Mouse (Mus musculus) R1 (cell line): ENCODE data around the gene Fez1.

ENCODE experiments used
- DNase-seq: peaks from one replicate; pipeline ENCODE4 v3.0.0-alpha.2; 2018; ENCODE audit warnings: low read depth, low spot score

The Fez1 gene

DNA sequence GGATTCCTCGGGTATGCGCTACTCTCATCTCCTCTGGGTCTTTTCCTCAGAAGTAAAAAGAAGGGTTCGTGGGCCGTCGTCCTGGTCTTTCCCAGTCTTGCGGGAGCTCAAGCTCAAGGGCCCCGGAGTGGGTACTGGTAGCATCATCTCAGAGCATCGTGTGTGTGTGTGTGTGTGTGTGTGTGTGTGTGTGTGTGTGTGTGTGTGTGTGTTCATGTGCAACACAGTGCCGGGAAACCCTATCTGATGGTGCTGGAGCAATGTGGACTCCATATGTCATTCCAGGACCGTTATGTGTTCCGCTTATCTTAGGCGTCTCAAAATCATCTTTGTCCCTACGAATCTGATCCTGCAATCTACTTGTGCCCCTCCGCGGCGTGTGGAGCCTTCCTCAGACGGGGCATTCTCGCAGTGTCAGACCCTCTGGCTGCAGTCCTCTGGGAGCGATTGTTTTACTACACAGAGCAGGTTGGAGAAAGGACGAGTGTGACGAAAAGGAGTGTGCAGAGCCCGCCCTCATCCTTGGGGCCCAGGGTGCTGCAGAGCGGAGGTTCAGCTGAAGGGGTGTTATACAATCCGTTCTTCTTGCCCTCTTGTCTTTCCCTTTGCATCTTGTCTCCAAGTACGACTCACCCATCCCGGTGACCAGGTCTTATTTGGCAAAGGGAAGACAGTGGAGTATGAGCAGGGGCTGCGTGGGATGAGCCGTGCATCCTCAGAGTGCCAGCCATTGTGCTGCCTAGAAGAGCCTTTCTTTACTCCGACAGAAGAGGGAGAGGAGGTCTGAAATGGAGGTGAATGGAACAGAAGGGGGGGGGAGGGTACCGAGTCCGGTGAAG is 11.6 kb downstream of the Fez1 start:
- peak; percentile 14 for DNase-seq

DNA sequence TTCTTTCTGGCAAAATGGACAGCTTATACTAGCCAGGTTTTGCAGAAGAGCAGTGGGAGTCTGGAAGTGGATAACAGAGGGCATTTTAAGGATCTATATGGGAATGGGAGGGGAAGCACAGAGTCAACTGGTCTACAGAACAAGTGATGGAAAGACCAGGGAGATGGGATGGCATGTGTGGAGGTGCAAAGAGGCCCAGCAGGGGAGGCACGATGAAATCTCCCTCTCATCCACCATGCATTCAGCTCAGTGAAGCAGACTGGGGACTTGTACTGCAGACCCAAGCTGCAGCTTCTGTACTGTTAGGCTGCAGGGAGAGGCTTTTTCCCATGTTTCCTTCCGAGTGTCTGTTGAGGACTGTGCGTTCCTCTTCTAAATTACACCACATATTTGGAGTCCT is 12.2 kb downstream of the Fez1 start:
- DNase-seq = no peak

DNA sequence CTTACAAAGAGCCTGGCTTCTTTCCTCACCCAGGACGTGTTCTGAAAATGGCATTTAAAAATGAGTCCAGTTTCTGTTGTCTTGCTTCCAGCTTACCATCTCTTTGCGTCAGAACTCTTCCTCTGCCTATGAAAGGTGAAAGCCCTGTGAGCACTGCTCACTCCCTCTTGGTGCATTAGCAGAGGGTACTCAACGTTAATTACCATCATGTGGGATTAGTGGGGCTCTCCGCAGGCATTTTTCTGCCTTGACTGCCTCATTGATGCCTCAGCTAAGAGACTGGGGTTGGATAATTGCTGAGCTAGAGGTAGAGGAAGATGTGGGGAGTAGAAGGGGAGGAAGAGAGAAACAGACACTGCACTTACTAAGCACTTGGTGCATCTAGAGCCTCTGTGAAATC is 24.7 kb downstream of the Fez1 start:
- DNase-seq = no peak

DNA sequence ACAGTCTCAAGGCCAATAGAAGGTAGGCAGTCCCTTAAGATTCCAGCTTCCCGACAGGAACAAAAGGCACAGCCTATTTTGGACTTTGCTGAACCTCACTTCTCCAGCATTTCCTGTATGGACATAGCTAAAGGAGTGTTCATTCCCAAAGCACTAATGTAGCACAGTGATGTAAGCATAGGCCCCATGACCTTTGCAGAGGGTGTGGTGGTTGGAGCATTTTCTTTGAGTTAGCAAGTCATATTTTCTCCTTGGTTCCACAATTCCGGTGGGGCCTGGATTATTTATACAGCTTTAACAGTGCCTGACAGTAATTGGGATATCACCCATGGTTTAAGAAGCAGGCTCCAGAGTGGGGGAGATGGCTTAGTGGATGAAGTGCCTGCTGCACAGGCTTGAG is 27.0 kb downstream of the Fez1 start:
- no peak for DNase-seq

DNA sequence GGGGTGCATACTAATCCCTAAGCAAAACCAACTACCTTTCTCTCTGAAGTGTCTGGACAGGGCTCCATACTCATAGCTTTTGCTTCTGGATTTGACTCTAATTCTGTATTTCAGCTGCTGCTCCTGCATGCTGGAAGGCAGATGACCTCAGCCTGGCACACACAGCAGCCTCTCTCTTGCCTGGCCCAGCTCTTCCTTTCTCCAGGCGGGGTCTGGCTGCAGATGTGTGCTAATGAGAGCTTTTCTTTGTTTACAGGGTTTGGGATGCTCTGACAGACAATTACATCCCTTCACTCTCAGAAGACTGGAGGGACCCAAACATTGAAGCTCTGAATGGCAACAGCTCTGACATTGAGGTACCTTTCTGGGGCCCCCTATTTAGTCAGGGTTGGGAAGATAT is 28.4 kb downstream of the Fez1 start:
- no peak for DNase-seq

DNA sequence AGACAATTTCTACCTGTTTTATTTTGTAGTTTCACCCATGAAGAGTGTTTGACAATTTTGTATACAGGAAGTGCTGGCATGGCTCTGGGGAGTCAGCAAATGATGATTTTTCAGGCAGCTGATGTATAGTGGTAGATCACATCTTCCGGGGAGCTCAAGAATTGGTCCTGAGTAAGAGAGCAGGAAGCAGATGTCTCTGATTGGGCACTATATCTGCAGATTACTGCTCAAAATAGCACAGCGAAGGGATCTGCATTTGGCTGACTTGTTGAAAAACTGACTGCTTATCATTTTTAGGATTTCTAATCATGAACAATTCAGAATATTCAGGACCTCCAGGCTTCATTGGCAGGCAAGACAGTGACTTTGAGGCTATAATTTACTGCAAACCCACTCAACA is 30.5 kb downstream of the Fez1 start:
- no peak for DNase-seq

DNA sequence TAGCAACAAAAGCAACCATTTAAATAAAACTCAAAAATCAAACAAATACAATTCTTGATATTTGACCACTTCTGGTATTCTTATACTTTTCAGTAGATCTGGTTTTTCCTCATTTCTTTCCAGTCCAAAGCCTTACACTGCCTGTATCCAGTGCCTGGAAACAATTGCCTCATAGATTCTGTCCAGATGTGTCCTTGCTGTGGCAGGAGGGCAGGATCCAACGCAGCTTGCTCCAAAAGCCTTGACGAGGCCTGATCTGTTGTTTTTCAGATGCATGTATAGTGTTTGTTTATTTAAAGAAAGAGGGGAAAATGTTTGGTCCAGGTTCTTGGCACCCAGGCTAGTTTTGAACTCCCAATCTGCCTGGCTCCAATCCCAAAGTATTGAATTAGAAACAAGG is 34.7 kb downstream of the Fez1 start:
- DNase-seq = no peak

DNA sequence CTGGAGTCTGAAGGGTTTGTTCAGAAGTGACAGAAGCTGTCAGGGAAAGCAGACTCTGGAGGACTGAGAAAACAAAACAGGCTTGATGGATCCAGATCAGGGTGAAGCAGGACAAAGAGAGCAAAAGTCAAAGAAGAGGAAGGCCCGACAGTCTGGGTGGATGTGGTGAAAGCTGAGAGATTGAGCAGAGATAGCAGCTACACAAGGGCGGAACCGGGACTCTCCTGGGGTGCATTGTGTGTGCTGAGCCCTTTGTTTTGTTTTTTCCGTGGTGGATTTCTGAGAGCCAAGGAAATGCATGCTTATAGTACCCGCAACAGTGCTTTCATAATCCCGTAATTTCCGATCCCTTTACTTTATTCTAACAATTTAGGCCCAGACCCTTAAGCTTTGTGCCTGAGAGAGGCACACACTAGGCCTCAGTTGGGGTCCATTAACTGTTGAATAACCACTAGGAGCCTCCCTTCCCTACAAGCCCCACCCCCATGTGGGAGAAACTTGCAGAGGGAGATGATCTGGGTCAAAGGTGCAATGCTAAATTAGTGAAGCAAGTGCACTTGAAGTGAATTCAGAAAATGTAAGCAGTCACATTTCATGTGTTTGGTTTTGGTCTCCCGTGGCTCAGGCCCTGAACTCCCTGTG is 35.9 kb downstream of the Fez1 start:
- DNase-seq = peak; percentile 93

DNA sequence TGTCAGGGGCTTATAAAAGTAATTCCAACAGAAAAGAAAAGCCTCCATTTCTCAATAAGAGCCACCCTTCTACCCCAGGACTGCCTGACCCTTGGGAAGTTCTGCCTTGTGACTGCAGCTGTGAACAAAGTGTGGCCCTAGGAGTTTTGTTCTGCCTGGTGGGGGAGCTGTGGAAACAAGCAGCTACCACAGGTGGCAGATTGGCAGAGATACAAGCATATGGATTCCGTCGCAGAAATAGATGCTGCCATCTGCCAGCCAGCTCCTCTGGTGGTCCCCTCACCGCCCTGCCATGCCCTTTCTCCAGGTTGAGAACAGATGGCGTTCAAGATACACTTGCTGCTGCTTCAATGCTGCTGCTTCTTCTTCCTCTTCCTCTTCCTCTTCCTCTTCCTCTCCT is 37.0 kb downstream of the Fez1 start:
- peak; percentile 21 for DNase-seq

DNA sequence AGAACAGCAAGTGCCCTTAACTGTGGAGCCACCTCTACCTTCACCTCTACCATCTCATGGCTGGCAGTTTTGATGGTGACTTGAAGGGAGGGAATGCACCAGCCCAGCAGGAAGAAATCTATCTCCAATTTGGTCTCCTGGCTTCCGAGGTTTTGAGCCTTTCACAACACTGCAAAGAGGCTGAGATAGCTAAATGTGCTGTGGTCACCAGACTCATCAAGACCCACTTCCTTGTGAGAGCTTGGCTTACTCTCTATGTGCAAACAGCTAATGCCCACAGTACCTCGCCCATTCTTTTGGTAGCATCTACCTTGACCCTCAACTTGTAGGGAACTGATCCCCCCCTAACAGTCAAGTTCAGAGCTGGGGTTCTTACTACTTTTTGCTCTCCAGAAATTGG is 40.9 kb downstream of the Fez1 start:
- no peak for DNase-seq

DNA sequence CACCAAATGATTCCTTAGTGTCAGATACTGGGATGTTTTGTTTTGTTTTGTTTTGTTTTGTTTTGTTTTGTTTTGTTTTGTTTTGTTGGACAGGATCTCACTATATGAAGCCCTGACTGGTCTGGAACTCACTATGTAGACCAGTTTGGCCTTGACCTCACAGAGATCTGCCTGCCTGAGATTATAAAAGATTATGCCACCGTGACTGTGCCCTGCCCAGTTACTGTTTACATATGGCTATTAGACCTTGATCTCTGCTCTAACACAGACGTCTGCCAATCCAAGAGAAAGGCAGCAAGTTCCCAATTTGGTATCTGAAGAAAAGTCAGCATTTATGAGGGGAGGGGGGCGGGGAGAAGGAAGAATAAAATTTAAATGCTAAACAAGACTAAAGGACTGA is 42.0 kb downstream of the Fez1 start:
- no peak for DNase-seq

DNA sequence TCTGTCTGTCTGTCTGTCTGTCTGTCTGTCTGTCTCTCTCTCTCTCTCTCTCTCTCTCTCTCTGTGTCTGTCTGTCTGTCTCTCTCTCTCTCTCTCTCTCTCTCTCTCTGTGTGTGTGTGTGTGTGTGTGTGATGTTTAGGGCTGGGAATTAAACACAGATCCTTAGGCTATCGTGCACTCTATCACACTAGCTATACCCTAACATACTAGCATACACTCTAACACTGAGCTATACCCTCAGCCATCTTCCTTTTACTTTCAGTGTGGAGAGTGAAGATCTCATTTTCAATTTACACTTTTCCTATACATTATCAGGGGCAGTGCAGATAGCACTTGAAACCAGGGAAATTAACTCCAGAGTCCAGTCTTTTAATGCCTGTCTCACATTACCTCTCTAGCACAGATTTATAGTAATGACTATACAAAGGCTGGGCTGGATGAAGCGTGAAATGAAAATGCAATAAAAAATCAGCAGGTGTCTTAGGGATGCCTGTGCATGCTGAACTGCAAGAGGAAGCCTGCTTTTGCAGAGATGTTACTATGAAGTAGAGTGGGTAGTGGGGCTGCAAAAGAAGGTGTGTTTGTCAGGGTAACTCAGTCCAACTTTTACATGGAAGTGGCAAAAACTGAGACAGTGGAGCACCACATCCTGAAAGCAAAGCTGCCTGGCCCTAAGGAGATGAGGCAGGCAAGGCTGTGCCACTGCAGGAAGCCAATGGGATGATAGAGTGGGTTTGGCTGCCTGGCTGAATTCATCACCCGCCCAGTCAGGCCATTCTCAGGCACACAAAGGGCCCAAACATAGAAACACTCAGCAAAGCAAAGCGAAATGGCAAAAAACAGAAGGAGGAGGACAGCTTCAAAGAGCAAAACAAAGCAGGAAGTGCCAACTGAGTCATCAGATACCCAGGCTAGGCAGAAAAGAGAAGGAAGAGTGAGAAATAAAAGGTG is 43.5 kb downstream of the Fez1 start:
- no peak for DNase-seq

DNA sequence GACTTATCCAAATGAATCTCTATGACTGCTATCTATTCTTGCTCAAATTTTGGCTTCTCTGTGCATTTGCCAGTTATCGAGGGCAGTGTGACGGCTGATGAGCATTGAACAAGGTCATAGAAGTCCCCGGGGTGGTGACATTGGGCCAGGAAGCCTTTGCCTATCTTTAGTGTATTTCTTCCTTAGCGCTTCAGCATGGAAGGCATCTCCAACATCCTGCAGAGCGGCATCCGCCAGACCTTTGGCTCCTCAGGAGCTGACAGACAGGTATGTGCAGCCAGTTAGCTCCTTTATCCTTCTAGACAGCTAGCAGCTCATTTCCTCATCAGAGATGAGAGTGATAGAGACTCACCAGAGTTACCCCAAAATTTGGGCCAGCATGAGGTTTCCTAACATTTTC is 47.0 kb downstream of the Fez1 start:
- no peak for DNase-seq

DNA sequence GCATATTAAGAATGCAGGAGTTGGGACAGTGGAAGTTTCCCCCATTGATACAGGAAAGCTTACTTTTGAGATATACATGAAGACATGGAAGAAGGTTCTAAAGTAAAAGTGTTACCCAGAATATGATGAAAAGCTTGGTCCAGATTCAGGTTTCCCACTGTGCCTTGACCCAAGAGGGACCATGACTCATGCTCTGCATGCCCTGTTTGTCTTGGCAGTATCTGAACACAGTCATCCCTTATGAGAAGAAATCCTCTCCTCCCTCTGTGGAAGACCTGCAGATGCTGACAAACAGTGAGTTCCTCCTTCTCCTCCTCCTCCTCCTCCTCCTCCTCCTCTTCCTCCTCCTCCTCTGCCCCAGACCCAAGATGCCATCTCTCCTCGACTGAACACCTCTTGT is 48.6 kb downstream of the Fez1 start:
- DNase-seq = no peak

DNA sequence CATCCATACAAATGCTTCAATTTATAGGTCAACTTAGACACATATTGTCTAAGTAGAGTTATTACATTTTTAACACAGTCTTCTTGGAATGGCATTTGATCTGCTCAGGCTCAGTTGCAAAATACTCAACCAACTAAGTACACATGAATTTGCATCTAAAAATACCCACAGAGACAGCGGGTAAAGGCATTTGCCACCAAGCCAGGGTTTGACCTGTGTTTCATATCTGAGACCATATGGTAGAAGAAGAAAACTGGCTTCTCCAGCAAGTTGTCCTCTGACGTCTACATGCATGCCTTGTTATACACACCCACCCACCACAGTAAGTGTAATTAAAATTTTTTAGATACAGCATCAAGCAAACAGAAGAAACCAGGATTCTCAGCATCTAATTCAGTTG is 52.1 kb downstream of the Fez1 start:
- no peak for DNase-seq

DNA sequence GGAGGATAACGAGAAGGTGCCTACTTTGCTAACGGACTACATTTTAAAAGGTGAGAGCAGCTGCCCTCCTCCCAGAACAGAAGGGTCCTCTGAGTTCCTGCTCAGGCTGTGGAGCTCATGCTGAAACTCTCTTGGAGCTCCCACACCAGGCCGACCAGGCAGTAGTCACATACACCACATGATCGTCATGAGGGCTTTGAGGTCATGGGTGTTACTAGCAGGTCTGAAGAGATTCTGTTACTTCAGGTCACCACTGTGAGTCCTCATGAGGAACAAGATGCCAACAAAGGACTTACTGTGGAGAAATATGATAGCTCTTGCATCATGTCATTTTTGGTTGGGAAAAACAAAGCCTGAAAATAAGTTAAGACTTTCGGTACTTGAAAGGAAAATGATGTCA is 54.6 kb downstream of the Fez1 start:
- no peak for DNase-seq

DNA sequence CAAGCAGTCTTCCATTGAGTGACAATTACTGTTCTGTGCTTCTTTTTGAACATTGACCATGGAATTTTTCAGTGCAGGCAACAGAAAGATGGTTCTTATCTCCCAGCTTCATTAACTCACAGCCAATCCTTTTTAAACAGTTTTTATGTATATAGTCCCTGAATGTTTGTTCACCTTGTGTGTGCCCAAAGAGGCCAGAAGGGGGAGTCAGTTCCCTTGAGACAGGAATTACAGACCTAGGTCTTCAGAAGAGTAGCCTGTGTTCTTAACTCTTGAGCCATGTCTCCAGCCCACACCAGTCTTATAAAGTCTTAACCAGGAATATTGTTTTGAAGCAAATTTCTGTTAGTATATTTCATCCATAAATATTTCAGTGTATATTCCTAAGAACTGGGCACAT is 55.1 kb downstream of the Fez1 start:
- DNase-seq = peak; percentile 57

DNA sequence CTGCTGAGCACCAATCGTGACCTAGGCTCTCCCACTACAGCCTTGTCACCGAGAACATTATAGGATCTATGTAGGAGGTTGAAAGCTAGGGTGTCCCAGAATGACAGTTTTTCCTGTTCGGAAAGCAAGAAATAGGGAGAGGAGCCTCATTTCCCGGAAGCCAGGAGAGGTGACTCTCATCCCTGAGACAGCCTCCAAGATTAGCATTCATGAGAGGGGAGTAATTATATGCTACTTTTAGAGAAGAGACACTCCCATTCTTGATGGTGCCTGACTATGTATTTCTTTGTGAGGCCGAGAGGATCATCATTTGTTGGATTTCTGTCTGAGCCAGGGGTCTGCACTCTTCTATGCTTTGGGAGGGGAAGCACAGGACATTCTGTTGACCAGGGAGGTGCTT is 60.0 kb downstream of the Fez1 start:
- no peak for DNase-seq

DNA sequence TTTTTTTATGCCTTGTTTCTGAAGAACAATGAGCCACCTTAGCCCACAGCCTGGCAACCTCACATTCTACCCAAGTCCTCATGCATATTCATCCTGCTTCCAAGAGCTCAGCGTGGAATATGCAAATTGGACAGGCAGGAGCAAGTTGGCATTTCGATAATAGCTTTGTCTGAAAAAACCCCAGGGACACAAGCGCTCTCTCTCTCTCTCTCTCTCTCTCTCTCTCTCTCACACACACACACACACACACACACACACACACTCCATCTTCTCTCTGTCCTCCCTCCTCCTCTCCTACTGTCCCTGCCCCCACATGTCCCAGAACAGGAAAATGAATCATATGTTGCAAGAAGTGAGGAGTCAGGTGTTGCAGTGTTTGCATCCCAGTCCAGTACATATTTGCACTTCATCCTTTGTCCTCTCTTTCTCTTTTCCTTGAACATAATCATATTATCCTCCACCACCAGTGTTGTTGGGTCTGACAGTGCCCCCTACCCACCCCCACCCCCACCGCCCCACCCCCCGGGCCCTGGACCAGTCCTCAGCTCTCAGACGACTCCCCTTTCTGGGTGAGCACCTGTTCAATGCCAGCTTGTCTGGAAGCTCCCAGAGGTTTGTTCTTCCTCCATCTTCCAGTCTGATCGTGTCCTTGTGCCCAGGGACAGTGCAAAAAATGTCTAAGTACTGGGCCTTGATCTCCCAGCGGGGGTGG is 60.5 kb downstream of the Fez1 start:
- peak; percentile 36 for DNase-seq

DNA sequence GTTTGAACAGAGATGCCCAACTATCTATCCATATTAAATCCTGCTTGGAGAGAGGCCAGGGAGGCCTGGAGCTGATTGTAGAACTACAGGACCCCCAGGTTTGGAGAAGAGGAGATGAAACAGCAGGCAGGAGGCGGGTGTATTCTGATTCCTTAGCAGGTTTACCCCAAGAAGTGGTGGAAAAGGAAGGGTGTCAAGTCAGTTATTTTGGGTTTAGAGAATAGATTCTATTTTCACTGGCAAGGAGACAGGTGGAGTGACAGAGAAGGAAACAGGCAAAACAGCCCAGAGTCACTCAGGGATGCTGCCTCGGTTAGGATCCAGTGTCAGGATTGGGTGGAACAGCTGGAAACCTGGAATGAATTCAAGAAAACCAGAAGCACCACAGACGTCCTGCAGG is 61.9 kb downstream of the Fez1 start:
- DNase-seq = no peak

DNA sequence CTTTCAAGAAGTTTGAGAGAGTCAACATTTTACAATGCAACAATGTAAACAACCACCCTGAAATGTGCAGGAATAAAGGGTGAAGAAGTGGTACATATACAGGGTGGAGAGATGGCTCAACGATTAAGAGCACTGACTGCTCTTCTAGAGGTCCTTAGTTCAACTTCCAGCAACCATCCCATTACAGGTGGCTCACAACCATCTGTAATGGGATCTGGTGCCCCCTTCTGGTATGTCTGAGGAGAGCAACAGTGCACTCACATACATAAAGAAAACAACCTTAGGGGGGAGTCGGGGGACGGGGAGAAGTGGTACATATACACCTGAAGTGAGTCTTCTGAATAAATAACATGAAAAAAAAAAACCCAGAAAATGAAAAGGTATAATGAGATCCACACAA is 63.6 kb downstream of the Fez1 start:
- peak; percentile 70 for DNase-seq

DNA sequence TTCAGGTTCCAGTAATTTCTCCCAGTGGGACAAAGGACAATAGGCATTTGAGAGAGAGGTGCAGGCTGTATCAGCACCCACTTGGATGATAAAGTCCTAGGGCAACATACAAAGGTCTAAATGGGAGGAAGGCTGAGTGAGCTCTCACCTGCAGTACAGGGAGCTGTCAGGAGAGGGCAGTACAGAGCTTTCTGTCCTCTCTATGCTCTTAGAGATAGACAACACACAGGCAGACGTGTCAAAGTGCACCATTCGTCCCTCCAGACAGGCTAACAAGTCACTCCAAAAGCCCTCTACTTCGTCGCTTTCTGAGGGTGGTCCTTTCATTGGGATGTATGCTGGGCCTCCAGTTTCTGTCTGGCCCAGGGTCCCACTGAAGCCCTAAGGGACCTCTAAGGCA is 68.9 kb downstream of the Fez1 start:
- peak; percentile 80 for DNase-seq
